Mouse (Mus musculus): Measurements from ENCODE around the gene Irak1bp1. TPM values are rescaled to one million over a fixed set of nuclear protein-coding genes. Genes with fewer than 3 reads are reported as not detected.

The Irak1bp1 gene
- polyA plus RNA-seq, 1 experiment from 2014 or later, result 38.6 TPM

DNA sequence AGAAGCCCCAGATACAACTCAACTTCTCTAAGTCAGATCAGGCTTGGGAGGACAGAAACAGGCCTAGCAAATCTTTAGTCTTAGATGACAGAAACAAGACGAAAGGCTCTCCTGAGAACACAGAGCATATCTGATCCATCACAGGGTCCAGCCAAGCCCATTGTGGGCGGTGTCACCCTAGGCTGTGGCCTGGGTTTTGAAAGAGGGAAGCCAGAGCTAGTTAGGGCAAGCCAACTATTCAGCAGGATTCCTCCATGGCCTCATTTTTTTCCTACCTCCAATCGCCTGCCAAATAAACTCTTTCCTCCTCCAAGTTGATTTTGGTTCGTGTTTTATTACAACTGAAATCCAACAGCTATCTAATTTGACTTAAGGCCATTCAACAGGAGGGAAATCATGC is 32.0 kb downstream of the Irak1bp1 start:
- 94% methylated on average over 4 of the region's 4 CpGs for WGBS
- ATAC-seq, result no peak

DNA sequence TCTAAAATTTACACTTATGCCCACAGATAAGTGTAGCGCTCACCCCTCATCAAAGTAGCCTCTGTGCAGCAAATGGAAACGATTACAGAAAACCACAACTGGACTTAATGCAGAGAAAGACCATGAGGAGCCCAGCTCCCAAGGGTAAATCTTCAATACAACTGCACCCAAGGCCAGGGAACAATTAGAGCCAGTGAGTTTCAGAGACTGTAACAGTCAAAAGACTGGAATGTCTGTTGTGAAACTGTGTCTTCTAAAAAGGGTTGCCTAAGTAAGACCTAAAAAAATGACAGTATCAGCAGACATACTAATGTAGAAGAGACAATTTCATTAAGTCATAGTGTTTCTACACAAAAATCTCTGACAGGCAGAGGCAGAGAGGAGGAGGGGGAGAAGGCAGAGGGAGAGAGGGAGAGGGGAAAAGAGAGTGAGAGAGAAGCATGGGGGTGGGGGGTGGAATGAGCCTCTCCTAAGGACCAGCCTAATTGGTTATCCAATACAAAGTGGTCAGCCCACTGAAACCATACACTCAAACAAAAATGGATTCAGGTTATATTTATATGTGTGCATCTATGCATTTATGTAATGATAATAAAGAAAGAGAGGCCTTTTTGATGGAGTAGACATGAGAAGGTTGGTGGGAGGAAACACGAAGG is 32.6 kb downstream of the Irak1bp1 start:
- Histone ChIP-seq H3K36me3 (ENCODE audit: control insufficient read depth, insufficient read depth, low read length) (no peaks in the 10 kb centered on the region), H3K27ac (ENCODE audit: low read length) (no peak overlapping the region), H3K9me3 (replicated peaks; ENCODE audit: control insufficient read depth, low read length, poor library complexity, severe bottlenecking) (no peaks in the 10 kb centered on the region), H3K9ac (ENCODE audit: low read depth, low read length) (no peak overlapping the region), H3K4me2 (ENCODE audit: low read length) (no peak overlapping the region), H3K4me1 (ENCODE audit: control insufficient read depth, insufficient read depth, low read length) (no peaks in the 10 kb centered on the region), H3K4me3 (ENCODE audit: low read depth, low read length) (no peak overlapping the region), H3K27me3 (ENCODE audit: control insufficient read depth, insufficient read depth, low read depth, low read length) (no peaks in the 10 kb centered on the region)
- WGBS, result 89% methylated on average over 3 of the region's 3 CpGs
- no peak for ATAC-seq

More for the DNA sequence above, 32.0 kb downstream of the Irak1bp1 start:
- H3K36me3 ChIP-seq (ENCODE audit: control insufficient read depth, insufficient read depth, low read length), result no peaks in the 10 kb centered on the region
- H3K27ac ChIP-seq (ENCODE audit: low read length), result no peak overlapping the region
- H3K9me3 ChIP-seq (replicated peaks; ENCODE audit: control insufficient read depth, low read length, poor library complexity, severe bottlenecking), result no peaks in the 10 kb centered on the region
- H3K9ac ChIP-seq (ENCODE audit: low read depth, low read length), result no peak overlapping the region
- H3K27me3 ChIP-seq (ENCODE audit: control insufficient read depth, insufficient read depth, low read depth, low read length), result no peaks in the 10 kb centered on the region
- H3K4me3 ChIP-seq (ENCODE audit: low read depth, low read length), result no peak overlapping the region
- H3K4me2 ChIP-seq (ENCODE audit: low read length), result no peak overlapping the region
- H3K4me1 ChIP-seq (ENCODE audit: control insufficient read depth, insufficient read depth, low read length), result no peaks in the 10 kb centered on the region

DNA sequence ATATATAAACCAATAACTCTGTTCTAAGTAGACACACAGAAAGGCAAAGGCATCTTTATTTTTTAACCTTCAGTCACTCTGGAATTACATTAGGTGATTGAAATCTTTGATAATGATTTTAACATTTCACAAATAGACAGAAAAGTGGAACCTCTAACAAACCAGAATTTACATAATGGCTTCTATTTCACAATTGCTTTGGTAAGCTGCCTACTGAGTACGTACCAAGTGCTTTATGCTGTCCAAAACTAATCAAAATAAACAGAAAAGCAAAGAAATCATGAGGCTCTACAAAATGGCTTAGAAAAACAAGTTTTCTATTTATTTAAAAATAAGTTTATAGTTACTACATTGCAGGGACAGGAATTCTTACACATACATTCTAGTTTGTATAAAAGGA is 36.8 kb downstream of the Irak1bp1 start:
- H3K4me3 ChIP-seq (ENCODE audit: low read depth, low read length), result no peak overlapping the region
- H3K9me3 ChIP-seq (replicated peaks; ENCODE audit: control insufficient read depth, low read length, poor library complexity, severe bottlenecking), result no peaks in the 10 kb centered on the region
- no peak overlapping the region for H3K4me2 ChIP-seq (ENCODE audit: low read length)
- no peak overlapping the region for H3K27ac ChIP-seq (ENCODE audit: low read length)
- no peaks in the 10 kb centered on the region for H3K4me1 ChIP-seq (ENCODE audit: control insufficient read depth, insufficient read depth, low read length)
- H3K36me3 ChIP-seq (ENCODE audit: control insufficient read depth, insufficient read depth, low read length), result peaks cover 4% of the 10 kb centered on the region
- H3K9ac ChIP-seq (ENCODE audit: low read depth, low read length), result no peak overlapping the region
- H3K27me3 ChIP-seq (ENCODE audit: control insufficient read depth, insufficient read depth, low read depth, low read length), result no peaks in the 10 kb centered on the region
- ATAC-seq, result no peak
- 83% methylated on average over 1 of the region's 1 CpGs for WGBS

DNA sequence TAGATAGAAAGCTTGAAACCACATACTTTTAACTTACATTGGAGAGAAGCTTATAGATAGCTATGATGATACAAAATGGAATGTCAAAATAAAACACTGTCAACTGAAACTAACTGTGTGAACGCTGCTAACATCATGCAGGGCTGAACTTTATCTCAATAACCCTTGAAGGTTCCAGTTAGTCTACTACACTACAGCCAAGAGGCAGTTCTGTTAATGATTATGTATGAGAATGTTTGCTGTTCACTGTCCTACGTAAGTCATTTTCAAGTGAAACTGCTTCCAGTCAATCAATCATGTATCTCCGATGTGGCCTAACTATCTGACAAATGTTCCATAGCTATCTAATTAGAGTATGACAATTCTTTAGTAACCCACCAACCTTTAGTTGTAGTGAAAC is 38.4 kb downstream of the Irak1bp1 start:
- Histone ChIP-seq H3K36me3 (ENCODE audit: control insufficient read depth, insufficient read depth, low read length) (peaks cover 9% of the 10 kb centered on the region), H3K9ac (ENCODE audit: low read depth, low read length) (no peak overlapping the region), H3K4me3 (ENCODE audit: low read depth, low read length) (no peak overlapping the region), H3K4me1 (ENCODE audit: control insufficient read depth, insufficient read depth, low read length) (no peaks in the 10 kb centered on the region), H3K27ac (ENCODE audit: low read length) (no peak overlapping the region), H3K9me3 (replicated peaks; ENCODE audit: control insufficient read depth, low read length, poor library complexity, severe bottlenecking) (no peaks in the 10 kb centered on the region), H3K27me3 (ENCODE audit: control insufficient read depth, insufficient read depth, low read depth, low read length) (no peaks in the 10 kb centered on the region), H3K4me2 (ENCODE audit: low read length) (no peak overlapping the region)
- no peak for ATAC-seq
- 85% methylated on average over 3 of the region's 3 CpGs for WGBS

DNA sequence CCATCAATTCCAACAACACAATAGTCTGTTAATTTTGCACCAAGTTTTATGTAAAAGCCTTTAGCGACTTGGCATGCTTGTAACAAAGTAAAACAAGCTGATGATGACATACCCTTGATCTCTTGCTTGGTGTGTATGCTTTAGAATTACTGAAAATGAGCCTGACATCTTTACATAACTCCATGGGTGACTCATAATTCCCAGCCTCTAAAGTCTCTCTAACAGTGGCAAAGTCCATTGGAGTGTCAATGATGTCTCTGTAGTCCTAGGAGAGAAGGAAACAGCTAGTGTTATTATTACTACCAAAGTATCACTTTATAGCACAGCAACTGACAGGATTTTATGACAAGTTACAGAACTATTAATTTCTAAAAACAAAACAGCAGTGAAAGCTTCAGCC is 47.7 kb downstream of the Irak1bp1 start:
- Histone ChIP-seq H3K36me3 (ENCODE audit: control insufficient read depth, insufficient read depth, low read length) (peaks cover 28% of the 10 kb centered on the region), H3K27ac (ENCODE audit: low read length) (no peak overlapping the region)
- 93% methylated on average over 1 of the region's 1 CpGs for WGBS

DNA sequence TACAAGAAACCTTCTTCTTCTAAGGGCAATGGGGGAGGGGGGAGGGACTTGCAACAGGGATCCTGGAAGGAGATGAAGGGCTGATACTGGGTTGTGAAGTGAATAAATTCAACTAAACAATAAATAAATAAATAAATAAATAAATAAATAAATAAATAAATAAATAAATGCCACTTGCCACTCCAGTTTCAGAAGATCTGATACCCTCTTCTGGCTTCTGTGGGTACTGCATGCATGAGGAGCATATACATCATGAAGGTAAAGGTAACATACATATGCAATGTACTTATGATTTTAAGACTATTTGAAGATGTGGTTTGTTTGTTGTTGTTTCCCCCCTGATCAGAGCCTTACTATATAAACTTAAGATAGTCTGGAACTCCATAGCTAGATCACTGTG is 54.8 kb downstream of the Irak1bp1 start:
- H3K4me3 ChIP-seq (ENCODE audit: low read depth, low read length), result no peak overlapping the region
- no peak overlapping the region for H3K4me2 ChIP-seq (ENCODE audit: low read length)
- peaks cover 31% of the 10 kb centered on the region for H3K36me3 ChIP-seq (ENCODE audit: control insufficient read depth, insufficient read depth, low read length)
- no peaks in the 10 kb centered on the region for H3K9me3 ChIP-seq (replicated peaks; ENCODE audit: control insufficient read depth, low read length, poor library complexity, severe bottlenecking)
- no peaks in the 10 kb centered on the region for H3K4me1 ChIP-seq (ENCODE audit: control insufficient read depth, insufficient read depth, low read length)
- H3K27me3 ChIP-seq (ENCODE audit: control insufficient read depth, insufficient read depth, low read depth, low read length), result no peaks in the 10 kb centered on the region
- H3K9ac ChIP-seq (ENCODE audit: low read depth, low read length), result no peak overlapping the region
- H3K27ac ChIP-seq (ENCODE audit: low read length), result no peak overlapping the region
- ATAC-seq, result no peak

More for the DNA sequence above, 47.7 kb downstream of the Irak1bp1 start:
- Histone ChIP-seq H3K9ac (ENCODE audit: low read depth, low read length) (no peak overlapping the region), H3K9me3 (replicated peaks; ENCODE audit: control insufficient read depth, low read length, poor library complexity, severe bottlenecking) (no peaks in the 10 kb centered on the region), H3K4me2 (ENCODE audit: low read length) (no peak overlapping the region), H3K4me1 (ENCODE audit: control insufficient read depth, insufficient read depth, low read length) (no peaks in the 10 kb centered on the region), H3K4me3 (ENCODE audit: low read depth, low read length) (no peak overlapping the region), H3K27me3 (ENCODE audit: control insufficient read depth, insufficient read depth, low read depth, low read length) (no peaks in the 10 kb centered on the region)
- no peak for ATAC-seq

DNA sequence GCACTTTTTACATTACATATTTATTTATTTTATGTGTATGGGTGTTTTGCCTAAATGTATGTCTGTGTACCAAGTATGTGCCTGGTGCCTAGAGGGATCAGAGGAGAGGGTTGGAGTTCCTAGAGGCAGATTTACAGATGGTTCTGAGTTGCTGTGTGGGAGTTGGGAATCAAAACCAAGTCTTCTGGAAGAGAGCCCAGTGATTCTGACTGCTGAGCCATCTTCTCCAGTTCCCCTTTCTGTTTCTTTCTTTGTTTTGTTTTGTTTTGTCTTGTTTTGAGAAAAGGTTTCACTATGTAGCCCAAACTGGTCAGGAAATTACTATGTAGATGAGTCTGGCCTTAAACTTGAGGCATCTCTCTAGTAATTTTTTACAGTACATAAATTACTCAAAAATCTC is 59.3 kb downstream of the Irak1bp1 start:
- no peak overlapping the region for H3K4me2 ChIP-seq (ENCODE audit: low read length)
- no peaks in the 10 kb centered on the region for H3K9me3 ChIP-seq (replicated peaks; ENCODE audit: control insufficient read depth, low read length, poor library complexity, severe bottlenecking)
- no peak overlapping the region for H3K9ac ChIP-seq (ENCODE audit: low read depth, low read length)
- H3K27ac ChIP-seq (ENCODE audit: low read length), result no peak overlapping the region
- H3K27me3 ChIP-seq (ENCODE audit: control insufficient read depth, insufficient read depth, low read depth, low read length), result no peaks in the 10 kb centered on the region
- peaks cover 23% of the 10 kb centered on the region for H3K36me3 ChIP-seq (ENCODE audit: control insufficient read depth, insufficient read depth, low read length)
- H3K4me1 ChIP-seq (ENCODE audit: control insufficient read depth, insufficient read depth, low read length), result no peaks in the 10 kb centered on the region
- ATAC-seq, result no peak
- H3K4me3 ChIP-seq (ENCODE audit: low read depth, low read length), result no peak overlapping the region

Other genes with a start within 250 kb of the Irak1bp1 start
- 91.2 and 116 TPM in 2 replicates for gene Phip, start 146.0 kb downstream of the Irak1bp1 start, polyA plus RNA-seq (2015; fragmentation: Nextera tagmentation; extraction: Ambion mirVana)

Data from midbrain, embryonic 16.5 days (tissue).